Mouse (Mus musculus): ENCODE results near the gene Iqsec1. TPM values are rescaled to one million over a fixed set of nuclear protein-coding genes. Genes with fewer than 3 reads are reported as not detected.

Gene Iqsec1
- total RNA-seq, 2 experiments from 2014 or later: 194 to 213 TPM

DNA sequence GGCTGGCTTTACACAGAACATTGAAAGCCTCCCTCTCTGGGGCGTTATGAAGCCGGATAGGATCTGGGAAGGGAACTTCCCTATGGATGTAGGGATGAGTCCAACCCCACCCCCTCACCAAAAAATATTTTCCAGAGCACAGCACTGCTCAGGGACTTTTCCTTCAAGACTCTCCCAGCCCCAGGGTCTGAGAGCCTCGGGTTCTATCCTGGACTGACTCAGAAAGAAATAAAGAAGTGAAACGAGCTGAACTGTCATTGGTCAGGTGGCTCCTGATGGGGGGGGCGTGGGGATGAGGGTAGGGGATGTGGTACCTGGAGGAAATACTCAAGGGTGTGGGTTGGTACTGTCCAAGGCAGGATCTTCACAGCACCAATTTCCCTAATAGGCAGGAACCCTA is 231.9 kb downstream of the Iqsec1 start:
- no peak for DNase-seq (ENCODE audit: low spot score in 2 of 2)

DNA sequence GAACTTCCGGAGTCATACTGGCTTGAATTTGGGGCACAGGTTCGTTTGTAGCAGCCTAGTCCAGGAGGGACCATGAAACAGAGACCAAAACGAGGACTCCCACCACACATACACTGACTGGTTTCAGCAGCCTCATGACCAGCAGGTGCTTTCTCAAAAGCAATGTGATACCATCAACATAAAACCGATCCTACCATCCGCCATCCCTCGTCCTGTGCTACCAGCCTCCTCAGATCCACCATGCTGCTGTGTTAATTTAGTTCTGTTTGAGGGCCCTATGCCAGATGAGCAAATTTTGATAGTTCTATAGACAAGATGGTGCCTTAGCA is 232.9 kb downstream of the Iqsec1 start:
- DNase-seq (ENCODE audit: low spot score in 2 of 2): no peak

DNA sequence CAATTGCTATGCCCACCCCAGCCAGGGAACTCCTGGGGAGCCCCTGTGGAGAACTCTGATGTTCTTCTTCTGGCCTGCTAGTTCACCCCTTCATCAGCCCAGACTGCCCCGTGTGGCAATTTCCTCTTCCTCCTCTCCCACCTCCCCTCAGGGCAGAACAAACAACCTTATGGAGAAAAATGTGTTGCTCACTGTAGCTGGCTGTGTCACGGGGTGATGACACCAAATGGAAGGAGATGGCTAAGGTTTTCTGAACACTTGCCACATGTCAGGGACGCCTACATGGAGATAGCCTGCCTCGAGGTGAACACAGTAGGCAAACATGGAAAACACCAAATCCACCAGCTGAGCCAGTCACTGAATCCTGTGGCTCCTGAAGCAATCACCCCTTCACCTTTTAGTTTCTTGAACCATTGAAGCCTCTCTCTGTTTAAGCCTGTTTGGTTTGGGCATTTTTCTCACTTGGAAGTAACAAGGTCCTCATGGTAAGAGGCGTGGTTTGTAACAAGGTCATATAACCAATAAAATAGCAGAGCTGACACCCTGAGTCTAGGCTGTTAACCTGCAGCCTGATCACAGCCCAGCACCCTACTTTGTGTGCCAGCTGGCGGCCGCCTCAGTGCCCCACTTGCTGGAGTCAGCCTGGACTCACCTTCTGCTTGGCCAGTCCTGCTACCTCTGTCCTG is 233.4 kb downstream of the Iqsec1 start:
- no peak for DNase-seq (ENCODE audit: low spot score in 2 of 2)

DNA sequence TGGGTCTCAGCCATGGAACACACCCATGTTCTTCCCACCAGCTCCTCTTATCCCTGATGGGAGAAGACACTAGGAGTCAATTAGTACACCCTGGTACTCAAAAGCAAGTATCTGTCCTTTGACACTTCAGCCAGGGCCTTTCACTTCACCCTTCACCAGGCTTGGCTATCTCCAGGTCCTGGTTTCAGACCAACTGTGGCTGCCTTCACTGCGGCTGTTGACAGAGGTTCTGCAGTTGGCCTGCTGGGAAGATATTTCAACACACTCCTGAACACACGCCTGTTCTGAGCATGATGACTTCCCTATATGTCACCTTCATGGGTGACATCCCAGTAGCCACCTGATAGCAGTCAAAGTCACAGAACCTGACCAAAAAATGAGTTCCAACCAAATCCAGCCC is 234.4 kb downstream of the Iqsec1 start:
- no peak for DNase-seq (ENCODE audit: low spot score in 2 of 2)

DNA sequence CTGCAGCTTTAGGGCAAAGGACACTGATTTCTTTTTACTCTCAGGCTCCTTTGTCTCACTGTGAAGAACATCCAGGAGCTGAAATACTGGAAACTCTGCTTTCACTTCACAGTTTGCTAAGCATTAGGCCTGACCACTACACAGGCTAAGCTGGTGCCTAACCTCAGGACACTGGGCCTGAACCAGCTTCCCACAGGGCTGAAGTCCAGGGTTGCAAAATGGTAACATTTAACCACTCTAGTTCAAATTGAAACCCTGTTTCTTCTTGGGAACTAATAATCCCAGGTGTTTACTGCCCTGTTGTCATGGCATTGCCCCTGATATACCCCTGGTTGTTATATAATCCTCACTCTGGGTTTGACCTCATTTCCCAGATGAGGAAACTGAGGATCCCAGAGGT is 234.8 kb downstream of the Iqsec1 start:
- no peak for DNase-seq (ENCODE audit: low spot score in 2 of 2)

DNA sequence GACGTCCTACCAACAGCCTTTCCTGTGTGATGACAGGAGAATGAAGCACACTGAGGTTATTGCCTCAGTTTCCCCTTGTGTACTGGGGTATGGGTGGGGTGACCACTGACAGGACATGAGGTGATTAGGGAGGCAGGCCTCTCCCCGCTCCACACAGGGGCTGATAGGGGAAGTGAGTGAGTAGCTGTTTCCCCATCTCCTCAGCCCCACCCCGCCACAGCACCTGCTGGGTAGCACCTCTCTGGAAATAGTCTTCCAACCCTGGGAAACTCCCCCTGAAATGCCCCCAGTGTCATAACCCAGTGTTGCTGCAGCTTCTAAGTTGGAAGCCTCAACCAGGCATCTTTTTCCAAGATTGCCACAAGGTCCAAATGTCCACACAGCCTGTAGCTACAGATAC is 236.9 kb downstream of the Iqsec1 start:
- no peak for DNase-seq (ENCODE audit: low spot score in 2 of 2)

DNA sequence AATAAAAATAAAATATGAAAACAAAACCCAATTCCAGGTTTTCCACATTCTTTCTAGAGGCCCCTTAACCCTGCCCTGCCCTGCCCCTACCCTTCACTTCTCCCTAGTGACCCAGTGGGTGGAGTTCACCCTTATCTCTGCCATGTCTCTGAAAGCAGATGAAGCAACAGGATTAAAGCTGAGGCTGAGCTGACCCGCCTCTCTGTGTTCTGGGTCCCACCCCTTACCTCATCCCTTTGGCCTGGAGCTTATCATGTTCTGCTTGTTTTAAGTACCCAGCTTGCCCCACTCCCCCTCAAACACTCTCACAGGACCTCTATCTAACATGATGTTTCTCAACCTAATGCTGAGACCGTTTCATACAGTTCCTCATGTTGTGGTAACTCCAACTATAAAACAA is 238.4 kb downstream of the Iqsec1 start:
- no peak for DNase-seq (ENCODE audit: low spot score in 2 of 2)

DNA sequence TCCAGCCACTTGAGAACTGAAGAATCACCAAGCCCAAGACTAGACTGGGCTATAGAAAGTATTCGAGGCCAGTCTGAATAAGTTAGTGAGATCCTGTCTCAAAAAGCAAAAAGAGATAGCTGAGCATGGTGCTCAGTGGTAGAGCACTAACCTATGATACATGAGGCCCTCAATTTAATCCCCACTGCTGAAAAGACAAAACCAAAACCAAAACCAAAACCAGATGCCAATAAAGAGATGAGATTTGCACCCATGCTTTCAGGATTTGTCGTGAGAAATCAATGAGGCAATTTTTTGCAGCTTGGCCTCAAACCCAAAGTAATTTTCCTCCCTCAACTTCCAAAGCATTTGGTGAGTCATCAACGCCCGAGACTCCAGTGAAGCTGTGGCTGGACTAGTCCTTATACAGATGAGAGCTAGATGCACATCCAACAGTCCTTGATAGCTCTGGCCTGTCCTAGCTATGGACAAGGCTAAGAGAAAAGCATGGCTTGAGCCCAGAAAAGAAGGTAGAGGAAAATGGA is 239.0 kb downstream of the Iqsec1 start:
- DNase-seq (ENCODE audit: low spot score in 2 of 2): no peak

DNA sequence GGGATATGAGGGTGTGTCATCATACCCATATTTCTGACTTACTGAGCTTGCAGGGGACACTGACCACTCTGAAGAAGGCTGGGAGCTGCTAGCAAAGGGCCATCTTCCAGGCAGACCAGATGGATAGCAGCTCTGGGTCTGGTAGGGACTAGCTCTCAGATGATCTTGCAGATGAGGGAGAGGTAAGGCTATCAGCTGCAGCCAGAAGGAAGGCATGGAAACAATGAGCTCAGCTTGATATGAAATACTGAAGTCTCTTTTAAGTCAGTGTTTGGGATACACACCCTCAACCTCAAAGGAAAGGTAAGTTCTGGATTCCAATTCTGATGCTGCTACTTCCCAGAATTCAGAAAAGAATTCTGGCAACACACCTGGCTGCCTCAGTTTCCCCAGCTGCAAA is 239.5 kb downstream of the Iqsec1 start:
- DNase-seq (ENCODE audit: low spot score in 2 of 2): no peak

DNA sequence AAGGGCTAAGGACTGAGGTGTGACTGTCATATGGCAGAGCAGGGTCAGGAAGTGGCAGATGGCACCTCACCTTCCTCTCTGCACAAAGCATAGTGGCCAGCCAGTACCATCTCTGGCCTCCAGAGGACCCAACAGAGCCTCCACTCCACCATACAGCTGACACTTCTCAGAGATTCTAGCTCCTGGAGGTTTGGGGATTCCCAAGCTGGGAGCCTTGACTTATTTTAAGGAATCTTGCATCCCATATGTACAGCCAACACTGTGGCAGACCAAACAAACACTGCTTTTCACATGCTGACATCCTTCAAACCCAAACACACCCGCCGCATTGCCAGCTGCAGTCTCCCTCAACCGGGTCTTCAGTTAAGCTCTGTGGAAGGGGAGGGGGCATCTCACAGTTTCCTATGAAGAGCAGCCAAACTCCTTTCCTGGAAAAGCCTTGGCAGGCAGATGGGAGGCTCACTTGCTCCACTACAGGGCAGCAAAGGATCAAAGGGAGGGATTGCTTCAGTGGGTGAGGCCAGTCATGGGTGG is 242.1 kb downstream of the Iqsec1 start:
- no peak for DNase-seq (ENCODE audit: low spot score in 2 of 2)

DNA sequence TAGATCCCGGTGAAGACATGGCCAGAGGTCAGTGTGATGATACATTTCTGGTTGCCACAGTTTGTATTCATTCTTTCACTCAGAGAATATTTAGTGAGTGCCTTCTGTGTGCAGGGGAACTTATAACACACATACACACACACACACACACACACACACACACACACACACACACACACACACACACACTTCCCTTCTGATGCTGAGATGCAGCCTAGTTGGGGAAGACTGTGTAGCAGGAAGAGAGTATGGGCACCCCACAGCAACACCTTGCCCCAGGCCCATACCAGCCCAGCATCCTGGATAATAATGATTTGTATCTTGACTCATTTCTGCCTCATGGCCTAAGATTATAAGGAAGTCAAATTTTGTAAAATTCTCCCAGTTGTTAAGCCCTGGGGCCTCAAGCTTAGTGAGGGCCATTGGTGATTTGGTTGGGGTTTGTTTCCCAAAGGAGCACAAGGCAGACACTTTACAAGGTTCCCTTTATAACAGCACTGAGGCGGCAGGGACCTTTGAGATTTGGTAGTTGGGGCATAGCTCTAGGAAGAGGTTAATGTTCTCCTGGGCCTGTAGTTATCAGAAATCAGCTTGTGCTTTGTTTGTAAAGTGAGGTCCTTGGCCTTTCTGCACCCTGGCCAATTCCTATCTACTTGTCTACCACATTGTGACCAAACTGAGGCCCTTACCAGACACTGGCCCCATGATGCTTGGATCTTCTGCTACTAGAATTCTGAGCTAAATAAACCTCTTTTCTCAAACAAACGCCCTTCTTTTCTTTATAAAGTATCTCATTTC is 242.9 kb downstream of the Iqsec1 start:
- DNase-seq (ENCODE audit: low spot score in 2 of 2): no peak

DNA sequence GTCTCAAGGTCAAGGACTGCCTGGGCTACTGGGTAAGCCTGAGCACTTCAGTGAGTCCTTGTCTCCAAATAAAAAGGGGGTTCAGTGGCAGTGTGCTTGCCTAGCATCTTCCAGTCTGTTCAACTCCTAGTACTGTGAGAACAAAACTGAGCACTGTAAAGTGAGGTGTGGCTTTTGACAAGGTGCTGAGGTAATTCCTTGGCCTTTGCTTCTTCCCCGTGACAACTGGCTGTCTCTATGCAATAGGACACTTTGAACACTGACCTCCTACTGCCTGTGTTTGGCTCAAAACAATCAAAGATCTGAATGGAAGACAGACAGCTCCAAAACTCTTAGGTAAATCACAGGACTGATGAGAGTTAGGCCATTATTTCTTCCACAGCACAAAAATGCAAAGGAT is 246.0 kb downstream of the Iqsec1 start:
- DNase-seq (ENCODE audit: low spot score in 2 of 2): no peak

DNA sequence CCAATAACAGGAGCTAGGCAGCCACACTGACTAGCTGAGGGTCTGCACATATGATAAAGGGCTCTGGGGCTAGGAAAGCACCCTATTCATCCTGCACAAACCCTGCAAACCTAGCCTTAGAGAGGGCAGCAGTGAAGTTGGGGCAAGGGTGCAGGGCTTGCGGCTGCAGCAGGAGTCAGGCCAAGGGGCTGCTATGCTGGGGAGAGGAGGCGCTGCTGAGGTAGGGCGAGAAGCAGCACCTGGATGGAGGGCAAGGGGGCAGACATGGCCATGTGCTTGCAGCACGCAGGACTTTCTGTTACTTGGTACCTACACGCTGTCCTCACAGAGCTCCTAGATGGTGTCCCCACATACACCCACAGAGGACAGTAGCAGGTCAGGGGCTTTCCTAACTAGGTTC is 246.8 kb downstream of the Iqsec1 start:
- no peak for DNase-seq (ENCODE audit: low spot score in 2 of 2)

DNA sequence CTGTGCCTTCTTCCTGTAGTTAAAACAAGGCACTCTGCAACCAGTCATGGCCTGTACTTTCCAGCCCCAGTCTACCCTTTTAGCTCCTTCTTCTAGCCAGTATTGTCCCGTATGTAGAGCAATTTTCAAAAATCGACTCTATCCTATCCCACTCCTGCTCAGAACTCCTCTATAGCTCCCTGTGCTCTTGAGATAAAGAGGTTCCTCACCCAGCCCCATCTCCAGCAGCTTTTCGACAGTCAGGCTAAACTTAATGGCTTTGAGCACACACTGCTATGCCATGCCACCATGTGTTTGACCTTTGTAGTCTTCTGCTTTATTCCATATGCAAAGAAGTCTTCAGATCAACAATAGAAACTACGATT is 247.4 kb downstream of the Iqsec1 start:
- no peak for DNase-seq (ENCODE audit: low spot score in 2 of 2)

DNA sequence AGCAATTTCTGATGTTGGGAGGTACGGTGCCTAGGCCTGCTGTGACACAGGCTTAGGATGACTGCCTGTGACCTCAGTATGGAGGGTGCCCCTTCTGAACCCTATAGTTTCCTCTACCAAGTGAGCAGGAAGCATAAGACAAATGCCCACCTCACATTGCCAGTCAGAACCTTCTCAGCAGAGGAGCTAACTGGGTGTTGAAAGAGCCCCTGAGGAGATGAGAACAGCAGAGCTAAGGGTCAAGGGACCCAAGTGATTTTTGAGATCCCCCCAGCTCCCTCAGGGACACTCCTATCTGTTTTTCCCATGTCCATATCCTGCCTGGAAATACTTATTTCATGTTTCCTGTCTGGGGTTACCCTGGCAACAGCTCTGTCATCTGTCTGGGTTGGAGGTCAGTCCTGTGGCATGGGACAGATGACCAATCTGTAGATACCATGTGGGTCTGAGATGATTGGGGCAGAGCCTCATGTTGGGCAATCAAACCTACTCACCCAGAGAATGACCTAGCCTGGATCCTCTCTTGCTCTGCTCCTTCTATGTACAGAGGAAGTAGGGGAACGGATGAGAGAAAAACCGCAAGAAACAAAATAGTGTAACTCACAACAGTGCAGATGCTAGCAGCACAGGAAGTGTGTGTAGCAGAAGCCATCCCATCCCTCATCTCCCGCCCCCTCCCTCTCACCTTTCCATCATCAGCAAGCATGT is 248.0 kb downstream of the Iqsec1 start:
- DNase-seq (ENCODE audit: low spot score in 2 of 2): no peak

DNA sequence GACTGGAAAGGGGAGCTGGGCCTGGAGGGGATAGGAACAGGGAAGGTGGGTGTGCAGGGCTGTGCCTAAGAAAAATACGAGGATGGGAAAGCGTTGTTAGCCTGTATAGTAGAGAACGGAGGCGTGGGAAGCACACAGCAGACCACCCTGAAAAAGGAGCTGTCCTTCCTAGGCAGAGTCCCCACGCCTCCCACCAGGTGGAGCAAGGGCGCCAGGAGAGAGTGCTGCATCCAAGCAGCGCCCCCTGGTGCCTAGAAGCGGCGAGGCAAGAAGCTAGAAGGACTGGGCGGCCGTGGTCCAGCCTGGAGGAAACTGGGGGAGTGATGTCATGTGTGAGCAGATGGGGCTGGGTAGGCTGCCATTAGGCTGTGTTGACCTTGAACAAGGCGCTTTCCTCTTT is 251.1 kb downstream of the Iqsec1 start:
- DNase-seq (ENCODE audit: low spot score in 2 of 2): peak; percentile 94 to 96

DNA sequence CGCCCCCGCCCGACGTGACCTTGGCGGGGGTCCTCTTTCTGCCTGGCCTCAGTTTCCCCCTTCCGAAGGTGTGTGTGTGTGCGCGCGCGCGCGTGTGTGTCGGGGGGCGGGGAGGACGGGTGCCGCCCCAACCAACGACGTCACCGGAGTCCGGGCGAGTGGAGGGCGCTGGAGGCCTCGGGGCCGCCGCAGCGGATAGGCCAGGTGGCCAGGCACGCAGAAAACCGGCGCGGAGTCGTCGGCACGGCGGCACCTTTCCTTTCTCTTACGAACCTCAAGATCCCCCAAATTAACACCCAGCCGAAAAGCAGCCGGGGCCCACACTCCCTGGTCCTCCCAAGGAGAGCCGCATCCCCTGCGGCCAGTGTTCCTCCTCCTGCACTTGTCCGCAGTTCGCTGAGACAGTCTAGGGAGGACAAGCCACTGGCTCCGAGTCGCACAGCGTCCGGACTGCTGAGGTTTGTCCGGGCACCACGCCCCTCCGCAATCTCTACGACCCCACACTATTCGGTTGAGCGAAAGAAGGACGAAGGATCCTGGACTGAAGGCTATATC is 251.7 kb downstream of the Iqsec1 start:
- DNase-seq (ENCODE audit: low spot score in 2 of 2): peak; percentile 44 to 56

DNA sequence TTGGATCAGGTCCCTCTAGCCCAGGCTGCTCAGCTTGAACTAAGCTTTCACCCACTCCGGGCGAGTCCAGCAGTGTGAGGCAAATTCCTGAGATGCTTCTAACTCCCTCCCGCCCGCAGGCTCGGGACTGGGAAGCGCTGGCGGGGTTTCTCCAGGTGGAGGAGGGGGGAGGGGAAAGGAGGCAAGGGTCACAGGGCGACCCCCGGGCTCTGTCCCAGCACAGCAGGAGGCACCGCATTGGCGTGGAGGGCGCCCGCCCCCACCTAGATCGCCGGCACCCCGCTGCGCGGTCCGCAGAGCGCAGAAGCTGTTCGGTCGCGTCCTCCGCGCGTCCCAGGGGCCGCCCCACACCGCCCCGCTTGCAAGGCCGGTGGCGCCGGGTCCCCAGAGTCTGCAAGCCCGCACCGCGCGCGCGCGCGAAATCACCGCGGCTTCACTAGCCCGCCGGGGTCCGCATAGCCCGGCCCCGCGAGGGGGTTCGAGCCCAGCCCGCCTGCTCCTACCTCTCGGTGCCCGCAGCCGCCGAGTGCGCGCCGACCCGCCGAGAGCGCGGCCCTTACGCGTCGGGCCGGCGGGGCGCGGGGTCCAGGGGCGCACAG is 252.3 kb downstream of the Iqsec1 start:
- DNase-seq (ENCODE audit: low spot score in 2 of 2): peak; percentile 56 to 61

DNA sequence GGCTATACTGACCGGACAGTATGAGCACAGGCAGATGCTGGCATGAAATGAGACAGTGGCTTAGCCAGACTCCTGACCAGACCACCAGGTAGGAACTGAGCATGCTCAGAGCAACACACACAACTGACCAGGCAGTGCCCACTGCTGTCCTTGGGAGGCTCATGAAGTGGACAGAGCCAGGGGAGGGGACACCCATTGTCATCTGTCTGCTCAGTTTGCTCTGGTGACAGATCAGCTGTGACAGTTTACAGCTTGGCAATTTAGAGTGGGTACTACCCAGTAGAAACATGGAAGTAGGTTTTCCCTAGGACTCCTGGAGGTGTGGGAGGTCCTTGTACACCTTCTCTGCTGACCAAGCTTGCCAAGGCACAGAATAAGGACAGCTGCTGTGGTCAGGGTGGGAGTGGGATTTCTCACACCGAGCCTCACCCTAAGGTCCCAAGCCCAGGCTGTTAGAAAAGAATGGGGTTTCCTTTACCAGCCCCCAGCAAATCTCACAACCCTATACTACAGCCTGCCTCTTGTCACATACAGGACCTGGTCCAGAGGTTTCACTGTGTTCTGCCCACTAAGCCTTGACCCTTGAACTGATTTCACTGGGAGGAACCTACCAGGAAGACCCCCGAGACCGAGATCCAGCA is 253.0 kb downstream of the Iqsec1 start:
- DNase-seq (ENCODE audit: low spot score in 2 of 2): no peak

DNA sequence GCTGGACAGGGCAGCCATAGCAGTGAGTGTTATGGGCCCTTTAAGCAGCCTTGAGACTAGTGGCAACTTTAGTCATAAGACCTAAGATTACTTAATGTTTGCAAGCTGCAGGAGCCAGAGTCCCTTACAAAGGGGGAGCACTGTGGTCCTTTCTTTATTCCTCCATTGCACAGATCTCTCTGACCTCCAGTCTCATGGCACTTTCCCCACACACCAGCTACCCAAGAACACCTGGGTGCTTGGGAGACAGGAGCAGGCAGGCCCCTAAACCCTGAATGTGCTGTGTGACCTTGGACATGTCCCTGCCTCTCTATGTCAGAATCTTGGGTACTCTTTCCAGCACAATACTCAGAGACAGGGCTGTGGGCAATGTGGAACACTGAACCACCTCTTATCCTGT is 253.7 kb downstream of the Iqsec1 start:
- no peak for DNase-seq (ENCODE audit: low spot score in 2 of 2)

DNA sequence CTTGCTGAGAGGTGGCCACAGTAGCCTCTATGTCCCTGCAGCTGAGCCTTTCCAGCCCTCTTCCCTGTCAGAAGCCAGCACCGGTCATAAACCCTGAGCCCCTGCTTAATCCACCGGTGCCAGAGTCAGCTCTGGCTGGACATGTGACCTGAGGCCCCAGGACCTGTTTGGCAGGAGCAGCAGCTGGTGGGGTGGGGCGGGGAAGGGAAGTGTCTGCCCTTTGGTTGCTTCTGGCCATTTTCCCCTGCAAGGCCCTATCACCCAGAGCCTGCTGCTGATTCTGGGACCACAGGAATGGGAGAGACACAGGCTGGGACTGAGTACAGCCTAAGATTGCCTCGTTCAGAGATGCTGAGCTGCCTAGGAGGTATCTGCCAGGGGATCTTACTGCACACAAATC is 257.2 kb downstream of the Iqsec1 start:
- DNase-seq (ENCODE audit: low spot score in 2 of 2): no peak

All from layer of hippocampus, postnatal 10 days (tissue).